6 mouse cellular contexts compared by ENCODE assay signal in the genomic region with DNA sequence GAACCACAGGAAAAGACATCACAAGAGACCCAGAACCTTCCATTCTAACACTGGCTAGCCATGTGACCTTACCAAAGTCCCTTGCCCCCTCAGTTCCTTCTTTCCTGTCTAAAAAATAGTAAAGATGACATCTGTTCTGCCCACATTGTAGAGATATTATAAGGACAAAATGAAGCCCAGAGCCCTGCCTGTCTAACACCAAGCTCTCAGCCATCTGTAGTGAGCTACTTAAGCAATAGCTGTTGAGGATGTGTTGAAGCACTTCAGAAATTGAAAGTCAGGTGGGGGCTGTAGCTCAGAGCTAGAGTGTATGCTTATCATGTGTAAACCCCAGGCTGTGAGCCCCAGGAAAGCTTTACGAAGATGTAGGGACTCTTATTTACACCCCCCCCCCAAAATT.
"Had no signal": no experiment of that assay in that cellular context is flagged by ENCODE, and none has a peak within 500 bp of the region (broad histone marks: within the 10 kb centered on the region; RNA-seq: fewer than 3 reads in every experiment).

No protein-coding gene starts in this region.

- DNase-seq: liver, postnatal 0 days; lung, adult 2 months; right cerebral cortex, postnatal 14 days; thymus, adult 2 months; thymus, postnatal 25 days; thymus, postnatal 4 days had no signal
